Mouse (Mus musculus) liver, postnatal 0 days (tissue): Measurements from ENCODE around the gene Sacs.

Experiments
- CTCF ChIP-seq: sonication (generic); IDR thresholded peaks from 2 replicates; pipeline ENCODE4 v1.5.1; 2016; ENCODE audit warnings: antibody characterized with exemption, low read depth
- EP300 ChIP-seq: IDR thresholded peaks from 2 replicates; pipeline ENCODE4 v1.6.1; 2016; ENCODE audit warnings: antibody characterized with exemption, low read depth, mild to moderate bottlenecking

DNA sequence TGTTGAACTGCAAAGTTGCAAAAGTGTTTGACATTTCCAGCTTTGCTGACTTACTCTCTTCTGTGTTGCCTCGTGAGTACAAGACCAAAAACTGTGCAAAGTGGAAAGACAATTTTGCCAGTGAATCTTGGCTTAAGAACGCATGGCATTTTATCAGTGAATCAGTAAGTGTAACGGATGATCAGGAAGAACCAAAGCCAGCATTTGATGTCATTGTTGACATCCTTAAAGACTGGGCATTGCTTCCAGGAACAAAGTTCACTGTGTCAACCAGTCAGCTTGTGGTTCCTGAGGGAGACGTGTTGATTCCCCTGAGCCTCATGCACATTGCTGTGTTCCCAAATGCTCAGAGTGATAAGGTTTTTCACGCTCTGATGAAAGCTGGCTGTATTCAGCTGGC lies 71.9 kb downstream of the Sacs start:
- TF ChIP-seq CTCF (no peak), EP300 (no peak)
